Mouse (Mus musculus) adrenal gland (tissue): Measurements from ENCODE around the gene Kctd10.

Experiments used
- intact Hi-C: fragments of 180-260 bp; cut with DNase I; formaldehyde crosslinking; loops from one replicate; pipeline ENCODE4 v1.15.1; 2025
- long read RNA-seq, 2 experiments: library from polyadenylated mRNA; unstranded; transcript quantifications; one replicate each; pipeline ENCODE4 v2.0.0; 2020; ENCODE audit warnings: borderline replicate concordance in 1 of 2; ENCODE audit not compliant: insufficient replicate concordance in 1 of 2

Gene Kctd10
- long read RNA-seq, experiment 1, transcript Kctd10-202 (7 exons, 3,103 nt): major isoform, 26 of 39 reads
- long read RNA-seq, experiment 1, partial matches to known transcripts: 4 of 39 reads
- long read RNA-seq, experiment 1, other reads (novel, unspliced or antisense): 9 of 39 reads
- long read RNA-seq, experiment 2, transcript Kctd10-202 (7 exons, 3,103 nt): major isoform, 29 of 60 reads
- long read RNA-seq, experiment 2, transcript Kctd10-201 (7 exons, 1,026 nt): minor isoform, 13 of 60 reads
- long read RNA-seq, experiment 2, partial matches to known transcripts: 2 of 60 reads
- long read RNA-seq, experiment 2, other reads (novel, unspliced or antisense): 16 of 60 reads

DNA sequence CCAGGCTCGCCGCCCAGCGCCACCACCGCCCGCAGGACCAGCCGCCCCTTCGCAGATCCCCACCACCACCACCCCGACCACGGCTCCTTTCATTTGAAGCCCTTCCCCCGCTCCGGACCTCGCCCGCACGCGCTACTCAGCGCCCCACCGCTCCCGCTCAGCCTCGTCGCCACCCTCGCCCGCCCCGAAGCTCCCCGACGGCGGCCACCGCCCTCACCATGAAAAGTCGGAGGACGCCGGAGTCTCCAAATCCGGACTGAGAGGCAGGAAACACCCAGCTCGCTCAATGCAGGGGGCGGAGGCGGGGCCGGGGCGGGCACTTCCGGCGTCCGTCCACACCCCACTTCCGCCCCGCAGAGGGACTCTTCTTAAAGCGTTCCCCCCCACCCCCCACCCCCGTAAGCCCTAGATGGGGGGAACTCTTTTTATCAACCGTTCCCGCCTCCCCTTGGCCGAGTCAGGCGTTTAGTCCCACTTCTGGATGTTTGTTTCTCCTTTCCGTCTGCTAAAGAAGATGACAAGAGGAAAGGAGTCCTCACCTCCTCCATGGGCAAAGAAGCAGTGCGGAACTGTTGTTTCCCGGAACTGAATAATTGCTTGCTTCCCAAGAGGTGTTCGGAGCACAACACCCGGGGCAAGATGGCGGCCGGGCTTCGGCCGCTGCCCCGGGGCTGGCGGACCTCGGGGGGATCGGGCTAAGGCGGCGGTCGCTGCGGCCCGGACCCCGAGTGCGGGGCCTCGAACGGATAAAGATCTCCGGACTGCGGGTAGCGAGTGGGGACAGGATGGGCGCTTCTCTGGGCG is at the start of gene Kctd10, which contains the start of gene Ube3b:
TSS of gene Kctd10 (minus strand) at position 300 of the 804 bp plus-strand sequence.
TSS of gene Ube3b (plus strand) at position 399 of the 804 bp plus-strand sequence.
- intact Hi-C loops: loop anchor here (5.0 kb wide), 1 partner anchor 68 kb away; no protein-coding TSS in a partner anchor

DNA sequence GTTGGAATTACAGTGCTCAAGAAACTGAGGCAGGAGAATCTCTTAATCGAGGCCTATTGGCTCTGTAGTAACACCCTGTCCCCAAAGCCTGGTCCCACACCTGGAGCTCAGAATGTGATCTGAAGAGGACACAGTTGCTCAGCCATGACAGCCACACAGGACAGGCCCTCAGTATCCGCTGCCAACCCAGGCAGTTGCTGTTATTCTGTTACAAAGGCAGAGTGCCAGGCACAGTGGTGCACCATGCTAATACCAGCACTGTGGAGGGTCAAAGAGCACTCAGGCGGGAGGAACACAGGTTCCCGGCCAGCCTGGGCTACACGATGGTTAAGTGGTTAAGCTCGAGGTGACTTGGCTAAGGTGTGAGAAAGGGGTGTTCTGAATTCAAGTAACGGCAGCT is 49.5 kb upstream of the Kctd10 start:
- intact Hi-C loops: no loop called here

DNA sequence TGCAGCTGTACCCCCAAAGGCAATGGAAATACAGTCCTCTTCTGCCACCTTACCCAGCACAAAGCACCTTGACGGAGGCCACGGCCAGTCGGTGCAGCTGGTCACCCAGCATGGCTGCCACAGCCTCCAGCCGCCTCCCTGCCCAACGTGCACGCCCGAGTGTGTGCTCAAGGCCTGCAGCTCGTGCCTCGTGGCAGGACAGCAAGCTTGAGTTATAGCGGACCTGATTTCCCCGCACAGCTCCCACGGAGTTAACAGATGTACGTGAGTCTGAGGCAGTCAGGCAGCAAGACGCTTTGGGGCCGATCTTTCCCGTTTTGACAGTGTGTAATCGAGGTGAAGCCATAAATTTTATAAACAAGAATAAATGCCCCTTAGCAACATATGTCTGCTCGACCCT is 48.3 kb upstream of the Kctd10 start:
- intact Hi-C loops: no loop called here

DNA sequence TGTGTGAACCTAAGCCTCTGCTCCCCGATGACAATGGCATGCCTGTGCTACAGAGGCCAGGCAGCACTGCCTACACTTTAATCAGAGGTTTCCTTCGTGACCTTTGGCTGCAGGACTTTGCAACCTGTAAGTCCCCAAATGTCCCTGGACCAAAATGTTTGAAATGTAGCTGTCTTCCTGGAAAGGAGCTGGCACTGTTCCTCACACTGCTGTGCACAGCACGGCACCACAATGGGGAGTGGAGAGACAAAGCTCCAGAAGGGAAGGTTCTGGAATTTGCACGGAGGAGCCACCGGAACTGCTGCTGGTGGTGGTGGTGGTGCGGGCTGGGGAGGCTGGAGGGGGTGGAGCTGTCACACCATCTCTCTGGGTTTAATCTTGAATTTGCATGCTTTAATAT is 46.4 kb upstream of the Kctd10 start:
- intact Hi-C loops: no loop called here

DNA sequence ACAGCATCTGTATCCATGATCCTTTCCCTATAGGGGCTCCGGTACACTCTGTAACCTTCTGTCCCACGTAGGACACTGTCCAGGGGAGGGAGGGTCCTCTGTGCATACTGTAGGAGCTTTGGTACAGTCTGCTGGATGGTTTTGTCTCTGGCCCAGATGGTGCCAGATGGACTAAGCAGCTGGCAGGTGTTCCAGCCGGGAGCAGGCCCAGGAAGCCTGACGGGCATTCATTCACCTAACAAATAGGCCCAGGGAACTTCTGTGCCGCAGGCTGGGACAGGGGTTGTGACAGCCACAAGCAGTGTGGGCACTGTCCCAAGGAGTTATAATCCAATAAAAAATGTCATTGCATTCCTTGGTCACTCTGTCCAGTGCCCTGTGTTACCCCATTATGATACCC is 43.7 kb upstream of the Kctd10 start:
- intact Hi-C loops: no loop called here

DNA sequence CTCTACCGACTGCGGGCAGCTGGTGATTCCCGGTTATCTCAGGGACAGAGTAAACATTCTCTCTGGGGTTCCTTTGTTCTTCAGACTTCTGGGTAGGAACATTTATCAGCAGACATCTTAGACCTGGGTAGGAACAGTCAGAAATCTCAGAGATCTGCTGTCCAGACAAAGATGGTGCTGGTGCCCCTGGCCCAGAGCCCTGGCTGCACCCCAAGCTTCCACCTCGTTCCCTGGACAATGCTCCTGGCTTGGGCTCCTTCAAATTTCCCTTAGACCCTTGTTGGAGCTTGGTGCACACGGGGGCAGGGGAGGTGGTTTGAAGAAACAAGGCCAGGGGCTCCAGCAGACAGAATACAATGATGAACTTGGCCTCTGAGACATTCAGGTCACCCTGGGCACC is 42.3 kb upstream of the Kctd10 start:
- intact Hi-C loops: no loop called here

DNA sequence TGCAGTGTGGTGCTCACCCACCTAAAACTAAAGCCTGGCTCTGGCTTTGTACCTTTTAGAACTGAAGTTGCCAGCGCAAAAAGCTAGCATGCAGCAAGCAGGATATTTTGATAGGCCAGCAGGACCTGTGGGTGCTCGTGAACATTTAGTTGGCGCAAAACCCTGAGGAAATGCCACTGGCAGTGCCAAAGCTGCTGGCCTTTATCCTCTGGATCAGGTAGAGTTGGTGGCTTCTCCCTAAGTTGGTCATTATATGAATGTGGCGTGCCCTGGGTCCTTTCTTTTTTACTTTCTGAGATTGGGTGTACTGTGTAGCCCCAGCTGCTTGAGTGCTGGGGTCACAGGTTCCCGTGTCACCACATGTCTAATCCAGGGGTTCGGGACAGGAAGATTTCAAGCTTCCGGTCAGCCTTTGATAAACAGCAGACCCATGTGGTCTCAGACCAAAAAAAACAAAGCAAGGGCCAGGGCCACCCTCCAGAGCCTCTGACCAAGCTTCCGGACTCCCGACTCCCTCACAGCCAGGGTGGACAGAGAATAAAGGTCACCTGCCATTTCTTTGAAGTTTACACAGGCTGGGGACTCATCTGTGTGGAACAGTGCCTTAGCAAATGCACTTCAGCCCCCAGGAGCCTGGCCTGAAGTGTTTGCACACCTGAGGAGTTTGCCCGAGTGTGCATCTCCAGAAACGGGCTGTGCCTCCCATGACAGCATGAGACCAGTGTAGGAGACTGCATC is 41.4 kb upstream of the Kctd10 start:
- intact Hi-C loops: no loop called here

DNA sequence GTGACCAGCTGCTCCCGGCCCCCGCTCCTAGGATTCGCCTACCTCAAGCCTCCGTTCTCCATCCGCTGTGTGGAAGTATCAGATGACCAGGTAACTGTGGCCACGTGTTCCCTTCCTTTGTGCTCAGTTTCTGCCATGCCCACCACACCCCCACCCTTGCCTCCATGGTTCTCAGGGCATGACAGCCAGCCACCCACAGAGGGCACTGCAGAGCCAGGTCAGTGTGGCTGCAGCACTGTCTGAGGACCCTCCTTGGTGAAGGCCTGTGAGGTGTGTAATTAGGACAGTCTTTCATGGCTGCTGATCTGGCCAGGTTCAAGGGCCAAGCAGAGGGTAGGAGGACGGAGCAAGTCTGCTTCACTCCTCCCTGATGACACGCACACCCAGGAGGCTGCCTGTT is 38.2 kb upstream of the Kctd10 start:
- intact Hi-C loops: no loop called here

DNA sequence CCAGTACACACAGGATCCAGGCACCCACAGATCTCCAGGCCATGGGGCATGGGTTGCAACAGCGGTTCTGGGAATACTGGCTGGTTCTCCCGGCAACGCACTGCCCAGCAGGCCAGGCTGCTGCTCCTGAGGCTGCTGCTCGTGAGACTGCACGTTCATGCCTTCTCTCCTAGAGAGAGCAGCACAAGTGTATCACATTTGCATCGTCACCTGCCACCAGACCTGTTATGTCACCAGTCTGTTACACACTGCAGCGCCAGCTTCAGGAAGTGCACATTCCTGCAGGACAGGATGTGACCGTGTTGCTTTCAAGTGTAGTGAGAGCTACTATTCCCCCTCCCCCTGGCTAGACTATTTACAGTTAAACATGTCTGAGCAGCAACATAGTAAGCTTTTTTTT is 36.5 kb upstream of the Kctd10 start:
- intact Hi-C loops: no loop called here

DNA sequence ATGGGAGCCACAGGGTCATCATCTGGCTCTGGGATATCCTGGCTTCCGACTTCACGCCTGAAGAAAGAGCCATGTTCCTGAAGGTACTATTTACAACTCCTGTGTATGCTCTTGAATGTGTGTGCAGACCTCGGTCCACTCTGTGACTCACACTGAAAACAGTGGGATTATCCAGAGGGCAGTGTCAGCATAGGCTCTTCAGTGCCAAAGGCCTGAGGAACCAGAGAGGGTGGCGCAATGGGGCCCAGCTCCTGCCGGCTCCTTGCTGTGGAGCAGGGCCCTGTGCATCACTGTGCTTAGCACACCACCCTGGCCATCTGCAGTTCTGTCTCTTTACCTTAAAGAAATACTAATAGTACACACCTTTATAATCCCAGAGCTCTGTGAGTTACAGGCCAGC is 35.3 kb upstream of the Kctd10 start:
- intact Hi-C loops: no loop called here

DNA sequence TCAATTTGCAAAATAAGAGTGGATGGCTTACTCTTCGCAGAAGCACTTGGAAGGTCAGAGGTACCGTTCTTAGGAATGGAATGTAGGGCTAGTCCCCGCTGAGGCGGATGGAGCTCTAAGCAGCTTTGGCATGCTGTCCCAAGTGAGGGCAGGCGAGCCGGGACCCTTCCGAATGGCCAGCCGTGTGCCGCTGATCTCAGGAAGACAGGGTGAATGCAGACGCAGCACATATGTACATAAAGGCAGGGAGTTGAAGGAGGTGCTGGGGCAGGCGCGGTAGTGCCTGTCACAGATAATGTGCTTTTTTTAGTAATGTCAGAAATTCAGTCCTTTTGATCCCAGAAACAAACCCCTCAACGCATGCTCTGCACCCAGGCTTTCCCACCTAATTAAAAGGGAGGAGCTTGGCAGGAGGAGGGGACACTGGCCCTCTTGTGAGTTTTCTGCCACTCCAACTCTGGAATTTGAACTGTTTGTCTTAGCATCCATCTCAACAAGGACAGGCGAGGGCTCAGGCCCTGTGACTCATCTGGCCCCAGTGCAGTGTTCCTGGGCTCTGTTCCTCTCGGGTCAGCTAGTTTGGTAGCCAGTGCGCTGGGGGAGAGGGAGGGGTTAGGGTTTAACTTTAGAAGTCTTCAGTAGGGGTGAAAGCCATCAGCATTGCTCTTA is 32.9 kb upstream of the Kctd10 start:
- intact Hi-C loops: no loop called here

DNA sequence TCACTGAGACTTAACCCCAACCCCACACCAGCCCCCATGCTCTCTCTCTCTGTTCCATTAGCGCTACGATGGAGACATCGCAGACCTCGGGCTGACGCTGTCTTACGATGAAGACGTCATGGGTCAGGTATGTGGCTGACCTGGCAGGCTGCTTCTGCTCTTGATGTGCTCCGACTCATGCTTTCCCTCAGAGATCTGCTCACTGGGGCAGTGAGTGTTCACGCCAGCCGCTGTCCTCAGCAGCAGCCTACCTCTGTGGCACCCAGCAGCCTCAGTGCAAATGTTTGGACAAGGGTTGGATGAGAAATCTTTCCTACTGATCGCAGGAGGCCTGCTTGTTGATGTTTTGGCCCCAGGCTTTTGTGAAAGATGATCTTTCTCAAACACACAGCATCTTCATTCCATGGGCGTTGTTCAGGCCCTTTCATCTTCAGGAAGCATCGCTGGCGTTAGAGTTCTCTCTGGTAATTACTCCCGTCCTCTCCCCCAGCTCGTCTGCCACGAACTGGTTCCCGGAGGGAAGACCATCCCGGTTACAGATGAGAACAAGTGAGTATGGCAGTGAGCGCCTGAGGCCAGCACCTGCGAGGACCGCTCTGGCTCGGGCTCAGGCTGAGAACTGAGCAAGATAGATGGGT is 32.2 kb upstream of the Kctd10 start:
- intact Hi-C loops: no loop called here

DNA sequence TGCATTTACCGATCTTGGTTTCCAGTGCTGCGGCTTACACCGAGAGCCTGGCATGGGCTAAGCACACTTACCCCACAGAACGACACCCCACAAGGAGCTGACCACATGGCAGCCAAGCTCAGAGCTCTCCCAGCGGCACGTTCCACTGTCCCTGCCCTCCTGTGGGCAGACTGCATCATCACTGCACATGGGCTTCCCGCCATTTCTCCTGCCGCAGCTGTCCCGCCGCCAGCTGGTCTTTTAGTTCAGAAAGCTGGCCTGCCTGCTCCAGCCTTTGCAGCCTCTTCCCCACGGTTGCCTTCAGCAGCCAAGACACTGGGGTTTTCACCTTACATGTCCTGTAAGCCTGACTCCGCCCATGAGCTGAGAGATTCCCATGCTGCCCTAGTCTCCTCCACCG is 30.1 kb upstream of the Kctd10 start:
- intact Hi-C loops: no loop called here

DNA sequence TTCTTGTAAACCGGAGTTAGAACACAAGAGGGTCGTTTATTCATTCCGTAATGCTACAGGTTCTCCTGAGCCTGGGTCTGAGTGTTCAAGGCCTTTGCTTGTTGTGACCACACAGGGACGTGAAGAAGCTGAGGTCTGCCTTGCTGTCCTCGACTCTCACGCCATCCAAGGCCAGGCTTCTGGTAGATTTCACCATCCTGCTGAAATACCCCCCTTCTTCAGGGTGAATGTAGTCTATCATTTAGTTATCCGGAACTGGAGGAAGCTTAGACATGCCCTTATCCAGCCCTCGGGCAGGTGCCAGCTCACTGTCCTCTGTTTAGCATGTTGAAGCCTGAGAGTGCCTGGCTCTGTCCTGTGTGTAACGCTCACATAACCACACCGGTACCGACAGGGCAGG is 28.5 kb upstream of the Kctd10 start:
- intact Hi-C loops: no loop called here

DNA sequence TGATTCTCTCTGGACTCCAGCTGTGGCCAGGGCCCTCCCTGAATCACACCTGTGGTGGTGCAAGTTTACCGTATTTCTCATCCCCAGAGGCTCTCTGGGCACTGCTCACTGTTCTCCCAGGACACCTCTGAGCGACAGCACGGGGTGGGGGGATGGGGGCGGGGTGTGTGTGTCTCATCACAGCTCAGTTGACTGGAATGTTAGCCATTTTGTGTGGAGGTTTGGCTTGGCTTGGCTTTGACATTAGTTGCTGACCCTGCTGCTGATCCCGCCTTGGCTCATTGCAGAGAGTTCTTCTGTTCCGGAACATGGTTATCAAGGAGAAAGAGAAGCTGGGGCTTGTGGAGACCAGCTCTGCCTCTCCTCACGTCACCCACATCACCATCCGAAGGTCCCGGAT is 27.5 kb upstream of the Kctd10 start:
- intact Hi-C loops: no loop called here

DNA sequence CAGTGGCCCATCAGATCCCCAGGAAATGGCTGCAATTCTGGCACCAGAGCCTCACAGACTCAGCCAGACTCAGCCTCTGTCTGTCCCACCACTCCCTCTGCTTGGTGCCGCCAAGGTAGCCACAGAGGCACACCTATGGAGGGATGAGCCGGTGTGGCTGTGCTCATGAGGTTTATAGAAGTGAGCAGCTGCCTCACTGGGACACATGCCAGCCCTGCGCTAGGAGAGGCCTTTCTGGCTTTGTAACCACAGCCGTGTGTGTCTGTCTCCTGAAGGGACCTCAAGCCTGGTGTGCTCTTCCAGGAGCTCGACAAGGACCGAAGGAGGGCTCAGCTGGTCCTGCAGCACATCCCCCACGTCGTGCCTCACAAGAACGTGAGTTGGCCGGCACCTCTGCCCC is 27.0 kb upstream of the Kctd10 start:
- intact Hi-C loops: no loop called here

DNA sequence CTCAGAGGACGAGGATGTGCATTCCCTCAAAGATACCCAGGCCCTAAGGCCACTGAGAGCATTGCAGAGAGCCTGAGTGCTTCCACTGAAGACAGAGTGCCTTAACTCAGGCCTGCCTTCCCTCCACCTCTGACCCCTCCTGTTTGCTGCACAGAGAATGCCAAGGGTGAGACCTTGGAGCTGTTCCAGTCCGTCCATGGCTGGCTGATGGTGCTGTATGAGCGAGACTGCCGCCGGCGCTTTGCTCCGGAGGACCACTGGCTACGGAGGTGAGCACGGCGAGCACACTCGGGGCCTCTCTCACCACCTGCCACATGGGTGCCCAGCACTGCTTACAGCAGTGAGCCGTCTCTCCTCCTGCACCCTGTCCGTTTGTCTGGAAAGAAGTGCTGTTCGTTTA is 26.3 kb upstream of the Kctd10 start:
- intact Hi-C loops: no loop called here

DNA sequence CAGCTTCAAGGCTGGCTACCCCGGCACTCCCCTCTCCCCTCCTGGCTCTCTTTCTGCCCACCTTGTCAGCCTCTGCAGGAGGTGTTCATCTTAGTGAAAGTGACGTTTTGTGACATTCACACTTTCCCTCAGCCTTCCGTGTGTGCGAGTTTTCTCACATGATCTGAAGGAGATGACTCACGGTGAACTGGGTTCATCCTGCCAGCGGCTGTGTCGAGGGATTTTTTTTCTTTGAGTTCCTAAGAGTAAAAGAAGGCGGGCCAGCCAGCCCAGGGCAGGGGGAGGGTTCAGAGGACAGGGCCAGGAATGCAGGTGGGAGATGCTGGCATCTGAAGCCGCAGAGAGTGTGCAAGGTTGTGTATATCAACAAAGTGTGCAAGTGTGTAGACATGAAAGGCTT is 12.9 kb upstream of the Kctd10 start:
- intact Hi-C loops: no loop called here

DNA sequence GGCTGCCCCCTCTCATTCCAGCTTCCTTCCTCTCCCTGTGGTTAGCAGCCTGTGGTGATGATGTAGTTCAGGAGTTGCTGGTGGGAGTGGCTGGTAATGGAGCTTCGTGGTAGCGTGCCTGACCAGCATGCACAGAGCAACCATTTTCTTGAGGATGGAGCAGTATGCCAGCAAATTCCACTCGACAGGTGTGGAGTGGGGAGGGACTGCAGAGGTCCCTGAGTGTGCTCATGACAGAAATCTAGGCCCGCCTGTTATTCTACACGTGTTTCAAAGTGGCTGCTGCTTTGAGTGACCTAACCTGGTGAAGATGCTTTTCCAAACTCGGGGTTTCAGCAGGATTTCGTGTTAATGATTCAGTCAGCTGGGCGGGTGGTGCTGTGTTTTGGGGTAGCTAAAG is 4.1 kb upstream of the Kctd10 start:
- intact Hi-C loops: loop anchor here (5.0 kb wide), 1 partner anchor 72 kb away; no protein-coding TSS in a partner anchor

DNA sequence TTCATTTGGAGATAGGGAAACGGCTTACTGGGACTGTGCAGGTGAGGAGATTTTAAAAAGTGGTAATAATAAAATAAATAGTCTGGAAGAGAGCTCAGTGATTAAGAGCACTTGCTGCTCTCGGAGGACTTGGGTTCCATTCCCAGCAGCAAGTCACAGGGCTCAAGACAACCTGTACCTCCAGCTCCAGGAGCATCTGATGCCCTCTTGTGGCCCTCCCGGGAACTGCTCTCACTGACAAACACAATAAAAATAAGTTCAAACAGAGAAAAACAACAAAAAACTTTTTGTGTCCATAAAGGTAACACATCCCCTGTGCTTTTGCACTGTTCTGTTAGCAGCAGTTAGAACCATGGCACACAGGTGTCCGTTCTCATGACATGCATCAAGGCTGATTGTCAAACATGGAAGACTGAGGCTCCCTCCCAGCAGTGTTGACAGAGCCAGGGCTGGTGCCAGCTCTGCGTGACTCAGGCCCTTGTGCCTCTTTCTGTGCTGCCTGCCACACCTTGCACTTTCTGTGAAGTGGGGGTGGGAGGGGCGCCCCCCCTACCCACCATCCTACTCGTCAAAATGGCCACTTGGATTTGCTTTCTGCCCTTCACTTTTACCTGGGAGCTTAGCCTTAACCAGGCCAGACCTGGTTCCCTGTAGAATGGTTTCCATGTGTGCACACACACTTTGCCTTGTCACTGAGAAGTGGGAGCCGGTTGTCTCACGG is 3.0 kb upstream of the Kctd10 start:
- intact Hi-C loops: loop anchor here (5.0 kb wide), 1 partner anchor 71 kb away; no protein-coding TSS in a partner anchor
